In the genomic region with DNA sequence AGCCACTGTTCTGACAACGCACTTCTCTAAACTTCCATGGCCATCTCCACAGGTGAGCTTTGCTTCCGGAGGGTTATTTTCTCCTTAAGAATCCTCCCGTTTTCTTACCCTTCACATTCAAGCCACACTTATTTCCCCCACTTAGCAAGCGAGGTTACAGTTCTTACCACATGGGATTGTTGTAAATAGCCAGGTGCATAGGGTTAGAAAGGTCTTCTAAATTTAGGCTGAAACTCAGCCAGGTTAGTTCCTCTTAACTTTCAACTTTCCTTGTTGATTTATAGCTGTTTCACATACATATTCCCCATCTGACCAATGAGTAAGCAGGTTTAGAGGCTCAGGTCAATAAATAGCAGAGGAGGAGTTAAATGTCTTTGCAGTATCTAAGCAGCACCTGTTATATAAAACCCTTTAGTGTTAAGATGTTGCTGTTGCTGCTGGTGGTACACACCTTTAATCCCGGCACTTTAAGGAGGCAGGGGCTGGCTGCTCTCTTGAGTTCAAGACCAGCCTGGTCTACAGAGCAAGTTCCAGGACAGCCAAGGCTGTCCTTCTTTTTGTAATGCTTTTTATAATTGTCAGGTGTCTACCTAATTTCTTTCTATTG, we compare ENCODE assay signal across 8 mouse cellular contexts. TPM values are rescaled to one million over a fixed set of nuclear protein-coding genes. Genes with fewer than 3 reads are reported as not detected.
DNase-seq lines count a peak whose midpoint lies in the region; ATAC-seq lines count a peak whose summit lies in the region.

No protein-coding gene starts in this region.

- H3K9me3 ChIP-seq in forebrain, embryonic 10.5 days = no peaks in the 10 kb centered on the region
- no peaks in the 10 kb centered on the region for H3K9me3 ChIP-seq in limb, embryonic 12.5 days
- no peaks in the 10 kb centered on the region for H3K9me3 ChIP-seq in stomach, embryonic 14.5 days (ENCODE audit: control insufficient read depth, low read depth, low read length)

- peak; percentile 8 for DNase-seq in retina, adult 2 months (ENCODE audit: low read depth, low spot score)
- DNase-seq in retina, embryonic 14.5 days (ENCODE audit: low spot score) = no peak
- DNase-seq in forebrain, embryonic 10.5 days (ENCODE audit: extremely low spot score, low spot score) = no peak
- DNase-seq in cerebellum, adult 18-20 months = no peak

- peak overlapping the region; percentile 66 for H3K4me3 ChIP-seq in forebrain, embryonic 10.5 days
- peak overlapping the region; percentile 83 for H3K4me3 ChIP-seq in limb, embryonic 12.5 days (replicated peaks)
- peak overlapping the region; percentile 78 for H3K4me3 ChIP-seq in stomach, embryonic 14.5 days (ENCODE audit: low read depth, low read length)

- H3K27ac ChIP-seq in forebrain, embryonic 10.5 days = no peak overlapping the region
- no peak overlapping the region for H3K27ac ChIP-seq in limb, embryonic 12.5 days
- no peak overlapping the region for H3K27ac ChIP-seq in stomach, embryonic 14.5 days (ENCODE audit: low read length)

- no peaks in the 10 kb centered on the region for H3K27me3 ChIP-seq in forebrain, embryonic 10.5 days (ENCODE audit: poor library complexity, severe bottlenecking)
- H3K27me3 ChIP-seq in limb, embryonic 12.5 days = no peaks in the 10 kb centered on the region
- no peaks in the 10 kb centered on the region for H3K27me3 ChIP-seq in stomach, embryonic 14.5 days (ENCODE audit: control insufficient read depth, insufficient read depth, low read length)

- H3K9ac ChIP-seq in limb, embryonic 12.5 days (replicated peaks) = peak overlapping the region; percentile 69
- H3K9ac ChIP-seq in stomach, embryonic 14.5 days (replicated peaks; ENCODE audit: low read depth, low read length) = peak overlapping the region; percentile 59; the same call in 1 of the 2 replicates

- peaks cover 12% of the 10 kb centered on the region for H3K36me3 ChIP-seq in forebrain, embryonic 10.5 days (replicated peaks)
- H3K36me3 ChIP-seq in limb, embryonic 12.5 days = peaks cover 21% of the 10 kb centered on the region
- H3K36me3 ChIP-seq in stomach, embryonic 14.5 days (ENCODE audit: control insufficient read depth, insufficient read depth, low read length) = peaks cover 4% of the 10 kb centered on the region; the same call in 1 of the 2 replicates

- ATAC-seq in limb, embryonic 12.5 days (ENCODE audit: insufficient number of reproducible peaks, insufficient read depth, low FRiP score, low TSS enrichment, low read depth) = no peak
- no peak for ATAC-seq in stomach, embryonic 14.5 days (ENCODE audit: insufficient number of reproducible peaks, insufficient read depth, low FRiP score, low read depth)
- ATAC-seq in frontal cortex, adult (ENCODE audit: low TSS enrichment) = no peak
- ATAC-seq in cerebellum, adult (ENCODE audit: insufficient number of reproducible peaks, low FRiP score, low TSS enrichment) = no peak

- H3K4me1 ChIP-seq in forebrain, embryonic 10.5 days = peaks cover 17% of the 10 kb centered on the region
- H3K4me1 ChIP-seq in limb, embryonic 12.5 days (replicated peaks) = peaks cover 8% of the 10 kb centered on the region
- H3K4me1 ChIP-seq in stomach, embryonic 14.5 days (ENCODE audit: control insufficient read depth, insufficient read depth, low read length) = peaks cover 6% of the 10 kb centered on the region; the same call in 1 of the 2 replicates

- 28% methylated on average over 5 of the region's 5 CpGs for WGBS in forebrain, embryonic 10.5 days
- 24% methylated on average over 5 of the region's 5 CpGs for WGBS in limb, embryonic 12.5 days
- WGBS in stomach, embryonic 14.5 days = 20% methylated on average over 5 of the region's 5 CpGs

- peak overlapping the region; percentile 83 for H3K4me2 ChIP-seq in limb, embryonic 12.5 days
- peak overlapping the region; percentile 80 for H3K4me2 ChIP-seq in stomach, embryonic 14.5 days (replicated peaks; ENCODE audit: low read depth, low read length)

RNA-seq across cellular contexts. Expression of a gene that starts 1.0 kb away (rescaled TPM):
- 31.3 and 32.3 TPM in 2 replicates for polyA plus RNA-seq in forebrain, embryonic 10.5 days (2016; fragmentation: Nextera tagmentation; extraction: Ambion mirVana)
- 40.3 and 40.9 TPM in 2 replicates for polyA plus RNA-seq in limb, embryonic 12.5 days (2016; fragmentation: Nextera tagmentation; extraction: Ambion mirVana)
- 37.2 and 41.8 TPM in 2 replicates for polyA plus RNA-seq in stomach, embryonic 14.5 days (2014; fragmentation: Nextera tagmentation; extraction: Ambion mirVana)

RNA-seq across cellular contexts. Expression of a gene that starts 27.7 kb away (rescaled TPM):
- polyA plus RNA-seq in forebrain, embryonic 10.5 days (2016; fragmentation: Nextera tagmentation; extraction: Ambion mirVana) = 6.2 and 10.9 TPM in 2 replicates
- 3.9 and 4.8 TPM in 2 replicates for polyA plus RNA-seq in limb, embryonic 12.5 days (2016; fragmentation: Nextera tagmentation; extraction: Ambion mirVana)
- polyA plus RNA-seq in stomach, embryonic 14.5 days (2014; fragmentation: Nextera tagmentation; extraction: Ambion mirVana) = 1.0 and 1.3 TPM in 2 replicates

RNA-seq across cellular contexts. Expression of a gene that starts 32.4 kb away (rescaled TPM):
- polyA plus RNA-seq in forebrain, embryonic 10.5 days (2016; fragmentation: Nextera tagmentation; extraction: Ambion mirVana) = 2.0 and 3.3 TPM in 2 replicates
- 1.1 and 1.9 TPM in 2 replicates for polyA plus RNA-seq in limb, embryonic 12.5 days (2016; fragmentation: Nextera tagmentation; extraction: Ambion mirVana)
- polyA plus RNA-seq in stomach, embryonic 14.5 days (2014; fragmentation: Nextera tagmentation; extraction: Ambion mirVana) = 4.2 and 5.6 TPM in 2 replicates

RNA-seq across cellular contexts. Expression of a gene that starts 38.7 kb away (rescaled TPM):
- 27.0 and 27.7 TPM in 2 replicates for polyA plus RNA-seq in forebrain, embryonic 10.5 days (2016; fragmentation: Nextera tagmentation; extraction: Ambion mirVana)
- polyA plus RNA-seq in limb, embryonic 12.5 days (2016; fragmentation: Nextera tagmentation; extraction: Ambion mirVana) = 29.5 and 32.4 TPM in 2 replicates
- polyA plus RNA-seq in stomach, embryonic 14.5 days (2014; fragmentation: Nextera tagmentation; extraction: Ambion mirVana) = 30.7 and 32.6 TPM in 2 replicates
